Mouse (Mus musculus): ENCODE data around the gene Tmcc3. TPM values are rescaled to one million over a fixed set of nuclear protein-coding genes. Genes with fewer than 3 reads are reported as not detected.

Gene Tmcc3
- total and polyA plus RNA-seq, 2 experiments from 2014 or later: 12.8 to 14.7 TPM

DNA sequence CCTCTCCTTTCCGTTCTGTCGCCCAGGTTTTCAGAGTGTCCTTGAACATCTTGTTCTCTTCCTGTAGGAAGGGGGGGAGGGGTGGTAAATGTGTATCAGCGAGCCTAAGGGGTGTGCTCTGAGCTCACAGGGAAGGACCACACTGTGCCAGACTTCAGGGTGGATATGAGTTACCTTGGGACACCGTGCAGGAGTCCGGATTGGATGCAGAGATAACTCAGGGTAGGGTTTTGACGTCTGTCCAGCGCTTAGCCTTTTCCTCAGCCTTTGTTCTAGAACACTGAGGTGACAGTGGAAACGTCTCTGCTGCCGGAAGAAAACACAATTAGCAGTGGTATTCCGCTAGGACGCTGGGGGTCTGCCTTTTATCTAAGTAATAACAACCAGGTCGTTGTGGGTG, 261.0 kb downstream of the Tmcc3 start:
- H3K4me1 ChIP-seq (ENCODE audit: insufficient read depth, low read length): no peaks in the 10 kb centered on the region
- no peak overlapping the region for H3K9ac ChIP-seq (replicated peaks; ENCODE audit: low read length, poor library complexity, severe bottlenecking)
- H3K9me3 ChIP-seq (ENCODE audit: low read length): no peaks in the 10 kb centered on the region
- H3K27me3 ChIP-seq (ENCODE audit: insufficient read depth, low read length): no peaks in the 10 kb centered on the region
- TF ChIP-seq CTCF (IDR thresholded peaks at IDR 0.05): no peak
- DNase-seq (ENCODE audit: low spot score): no peak
- no peak for ATAC-seq (ENCODE audit: low FRiP score)
- H3K4me3 ChIP-seq (ENCODE audit: low read depth, low read length): no peak overlapping the region
- 66% methylated on average over 12 of the region's 12 CpGs for WGBS
- no peak overlapping the region for H3K27ac ChIP-seq (ENCODE audit: low read depth, low read length)
- no peaks in the 10 kb centered on the region for H3K36me3 ChIP-seq (ENCODE audit: insufficient read depth, low read length)
- H3K4me2 ChIP-seq (ENCODE audit: low read depth, low read length, poor library complexity, severe bottlenecking): no peak overlapping the region

DNA sequence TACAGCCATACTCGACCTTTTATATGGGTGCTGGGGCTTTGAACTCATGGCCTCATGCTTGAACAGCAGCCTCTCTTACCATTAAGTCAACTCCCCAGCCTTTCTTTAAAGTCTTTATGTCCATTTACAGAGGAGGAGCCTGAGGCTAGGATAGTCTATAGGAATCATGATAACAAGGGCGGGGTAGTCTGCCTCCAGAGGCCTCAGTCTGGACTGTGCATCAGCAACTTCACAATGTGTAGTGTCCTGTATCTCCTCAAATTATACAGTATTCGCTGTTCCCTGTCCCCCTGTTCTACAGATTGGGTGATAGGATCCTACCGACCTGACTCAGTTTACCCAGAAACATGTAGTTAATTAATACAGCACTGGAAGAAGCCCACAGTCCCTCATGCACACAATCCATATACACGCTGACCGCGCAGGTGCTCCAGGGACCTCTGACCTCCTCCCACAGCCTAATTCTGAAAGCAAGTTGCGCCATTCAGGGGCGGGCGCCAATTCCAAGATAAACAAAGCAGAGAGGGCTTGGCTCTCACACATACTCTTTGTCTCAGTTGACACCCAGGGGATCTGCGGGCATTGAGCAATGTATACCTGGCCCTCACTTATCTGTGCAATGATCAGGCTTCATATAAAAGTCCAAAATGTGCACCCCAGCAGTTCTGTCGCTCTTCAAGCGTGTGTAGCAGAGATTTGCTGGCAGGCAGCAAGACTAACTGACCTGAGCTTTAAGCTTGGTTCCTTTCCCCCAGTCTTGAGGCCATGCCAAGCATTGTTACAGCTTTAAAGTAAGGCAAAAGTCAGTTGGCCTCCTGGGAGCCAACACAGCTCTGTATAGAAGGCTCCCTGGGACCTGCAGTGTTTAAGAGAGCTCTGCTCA, 262.9 kb downstream of the Tmcc3 start:
- no peak overlapping the region for H3K4me2 ChIP-seq (ENCODE audit: low read depth, low read length, poor library complexity, severe bottlenecking)
- H3K36me3 ChIP-seq (ENCODE audit: insufficient read depth, low read length): no peaks in the 10 kb centered on the region
- 84% methylated on average over 13 of the region's 13 CpGs for WGBS
- no peaks in the 10 kb centered on the region for H3K9me3 ChIP-seq (ENCODE audit: low read length)
- no peak overlapping the region for H3K27ac ChIP-seq (ENCODE audit: low read depth, low read length)
- no peak for DNase-seq (ENCODE audit: low spot score)
- ATAC-seq (ENCODE audit: low FRiP score): no peak
- no peak overlapping the region for H3K9ac ChIP-seq (replicated peaks; ENCODE audit: low read length, poor library complexity, severe bottlenecking)
- no peaks in the 10 kb centered on the region for H3K27me3 ChIP-seq (ENCODE audit: insufficient read depth, low read length)
- TF ChIP-seq CTCF (IDR thresholded peaks at IDR 0.05): no peak
- H3K4me3 ChIP-seq (ENCODE audit: low read depth, low read length): no peak overlapping the region
- no peaks in the 10 kb centered on the region for H3K4me1 ChIP-seq (ENCODE audit: insufficient read depth, low read length)

DNA sequence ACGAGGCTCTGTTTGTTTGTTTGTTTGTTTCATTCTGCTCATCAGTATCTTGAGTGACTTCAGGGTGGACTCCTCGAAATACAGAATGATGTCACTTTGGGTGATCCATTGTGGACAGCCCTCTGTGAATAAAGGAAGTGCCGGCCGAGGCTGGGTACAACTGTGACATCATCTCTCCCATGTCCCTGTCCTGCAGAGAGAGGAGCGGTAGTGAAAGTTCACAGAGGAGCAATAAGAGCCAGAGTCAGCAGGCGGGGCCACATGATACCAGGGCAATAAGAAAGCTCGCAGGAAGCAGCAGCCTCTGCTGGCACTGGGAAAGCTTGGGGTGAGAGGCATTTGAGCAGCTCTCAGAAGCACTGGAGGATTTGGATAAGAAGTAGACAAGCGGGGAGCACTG, 264.2 kb downstream of the Tmcc3 start:
- Histone ChIP-seq H3K27ac (ENCODE audit: low read depth, low read length) (no peak overlapping the region), H3K4me2 (ENCODE audit: low read depth, low read length, poor library complexity, severe bottlenecking) (no peak overlapping the region), H3K27me3 (ENCODE audit: insufficient read depth, low read length) (no peaks in the 10 kb centered on the region), H3K9me3 (ENCODE audit: low read length) (no peaks in the 10 kb centered on the region), H3K4me3 (ENCODE audit: low read depth, low read length) (no peak overlapping the region), H3K4me1 (ENCODE audit: insufficient read depth, low read length) (no peaks in the 10 kb centered on the region), H3K9ac (replicated peaks; ENCODE audit: low read length, poor library complexity, severe bottlenecking) (no peak overlapping the region), H3K36me3 (ENCODE audit: insufficient read depth, low read length) (no peaks in the 10 kb centered on the region)
- WGBS: 64% methylated on average over 8 of the region's 8 CpGs
- DNase-seq (ENCODE audit: low spot score) (no peak), ATAC-seq (ENCODE audit: low FRiP score) (no peak)
- TF ChIP-seq CTCF (IDR thresholded peaks at IDR 0.05): no peak

DNA sequence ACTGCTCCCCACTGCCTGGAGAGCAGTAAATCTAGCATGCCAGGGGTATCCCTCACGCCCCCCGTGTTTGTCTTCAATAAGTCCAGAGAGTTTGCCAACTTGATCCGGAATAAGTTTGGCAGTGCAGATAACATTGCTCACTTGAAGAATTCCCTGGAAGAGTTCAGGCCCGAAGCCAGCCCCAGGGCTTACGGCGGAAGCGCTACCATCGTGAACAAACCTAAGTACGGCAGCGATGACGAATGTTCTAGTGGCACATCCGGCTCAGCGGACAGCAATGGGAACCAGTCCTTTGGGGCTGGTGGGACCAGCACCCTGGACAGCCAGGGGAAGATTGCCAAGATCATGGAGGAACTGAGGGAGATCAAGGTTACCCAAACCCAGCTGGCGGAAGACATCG, 267.1 kb downstream of the Tmcc3 start:
- Histone ChIP-seq H3K27ac (ENCODE audit: low read depth, low read length) (no peak overlapping the region), H3K36me3 (ENCODE audit: insufficient read depth, low read length) (no peaks in the 10 kb centered on the region), H3K9ac (replicated peaks; ENCODE audit: low read length, poor library complexity, severe bottlenecking) (no peak overlapping the region), H3K4me1 (ENCODE audit: insufficient read depth, low read length) (no peaks in the 10 kb centered on the region), H3K27me3 (ENCODE audit: insufficient read depth, low read length) (no peaks in the 10 kb centered on the region), H3K4me3 (ENCODE audit: low read depth, low read length) (no peak overlapping the region), H3K4me2 (ENCODE audit: low read depth, low read length, poor library complexity, severe bottlenecking) (no peak overlapping the region), H3K9me3 (ENCODE audit: low read length) (no peaks in the 10 kb centered on the region)
- WGBS: 95% methylated on average over 15 of the region's 15 CpGs
- DNase-seq (ENCODE audit: low spot score) (no peak), ATAC-seq (ENCODE audit: low FRiP score) (no peak)
- no peak for TF ChIP-seq CTCF (IDR thresholded peaks at IDR 0.05)

DNA sequence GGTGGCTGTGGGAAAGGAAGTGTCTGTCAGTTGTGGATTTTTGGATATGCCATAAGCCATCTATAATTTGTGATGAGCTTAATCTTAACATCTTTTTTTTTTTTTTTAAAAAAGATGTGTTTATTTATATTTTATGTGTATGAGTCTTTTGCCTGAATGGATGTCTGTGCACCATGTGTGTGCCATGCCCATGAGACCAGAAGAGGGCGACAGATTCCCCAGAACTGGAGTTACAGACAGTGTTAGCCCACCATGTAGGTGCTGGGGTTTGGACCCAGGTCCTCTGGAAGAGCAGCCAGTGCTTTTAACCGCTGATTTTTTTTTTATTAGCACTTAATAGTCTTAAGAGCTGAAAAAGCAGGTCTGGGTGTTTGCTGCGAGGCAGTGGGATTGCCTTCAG, 269.6 kb downstream of the Tmcc3 start:
- no peak overlapping the region for H3K4me2 ChIP-seq (ENCODE audit: low read depth, low read length, poor library complexity, severe bottlenecking)
- no peaks in the 10 kb centered on the region for H3K9me3 ChIP-seq (ENCODE audit: low read length)
- DNase-seq (ENCODE audit: low spot score) (no peak), ATAC-seq (ENCODE audit: low FRiP score) (no peak)
- no peak overlapping the region for H3K4me3 ChIP-seq (ENCODE audit: low read depth, low read length)
- peaks cover 18% of the 10 kb centered on the region for H3K4me1 ChIP-seq (ENCODE audit: insufficient read depth, low read length)
- WGBS: 93% methylated on average over 3 of the region's 3 CpGs
- no peaks in the 10 kb centered on the region for H3K36me3 ChIP-seq (ENCODE audit: insufficient read depth, low read length)
- TF ChIP-seq CTCF (IDR thresholded peaks at IDR 0.05): peak; percentile 33
- H3K27ac ChIP-seq (ENCODE audit: low read depth, low read length): no peak overlapping the region
- no peak overlapping the region for H3K9ac ChIP-seq (replicated peaks; ENCODE audit: low read length, poor library complexity, severe bottlenecking)
- H3K27me3 ChIP-seq (ENCODE audit: insufficient read depth, low read length): no peaks in the 10 kb centered on the region

DNA sequence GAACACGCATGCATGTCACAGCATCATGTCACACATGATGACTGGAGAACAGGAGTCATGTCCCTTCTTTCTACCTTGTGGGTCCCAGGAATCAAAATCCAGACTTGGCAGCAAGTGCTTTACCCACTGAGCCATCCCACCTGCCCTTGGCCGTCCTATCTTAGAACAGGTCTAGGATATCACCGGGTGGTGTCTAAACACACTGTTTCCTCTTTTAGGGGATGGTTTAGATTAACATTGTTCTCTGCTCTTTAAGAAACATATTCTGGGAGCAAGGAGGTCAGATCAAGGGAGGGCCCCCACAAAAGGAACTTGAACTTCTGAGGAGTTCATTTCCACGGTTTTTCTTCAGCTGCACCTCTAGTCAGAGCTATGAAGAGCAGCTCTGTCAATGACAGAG, 272.0 kb downstream of the Tmcc3 start:
- Histone ChIP-seq H3K9ac (replicated peaks; ENCODE audit: low read length, poor library complexity, severe bottlenecking) (no peak overlapping the region), H3K9me3 (ENCODE audit: low read length) (no peaks in the 10 kb centered on the region), H3K36me3 (ENCODE audit: insufficient read depth, low read length) (no peaks in the 10 kb centered on the region), H3K4me1 (ENCODE audit: insufficient read depth, low read length) (peaks cover 18% of the 10 kb centered on the region), H3K27ac (ENCODE audit: low read depth, low read length) (no peak overlapping the region), H3K27me3 (ENCODE audit: insufficient read depth, low read length) (no peaks in the 10 kb centered on the region), H3K4me2 (ENCODE audit: low read depth, low read length, poor library complexity, severe bottlenecking) (no peak overlapping the region), H3K4me3 (ENCODE audit: low read depth, low read length) (no peak overlapping the region)
- DNase-seq (ENCODE audit: low spot score): no peak
- no peak for TF ChIP-seq CTCF (IDR thresholded peaks at IDR 0.05)
- no peak for ATAC-seq (ENCODE audit: low FRiP score)
- 61% methylated on average over 4 of the region's 4 CpGs for WGBS
